Mouse (Mus musculus): ENCODE results near the gene Lxn. TPM values are rescaled to one million over a fixed set of nuclear protein-coding genes. Genes with fewer than 3 reads are reported as not detected.

The Lxn gene
- polyA plus RNA-seq, 1 experiment from 2014 or later: 197 TPM

DNA sequence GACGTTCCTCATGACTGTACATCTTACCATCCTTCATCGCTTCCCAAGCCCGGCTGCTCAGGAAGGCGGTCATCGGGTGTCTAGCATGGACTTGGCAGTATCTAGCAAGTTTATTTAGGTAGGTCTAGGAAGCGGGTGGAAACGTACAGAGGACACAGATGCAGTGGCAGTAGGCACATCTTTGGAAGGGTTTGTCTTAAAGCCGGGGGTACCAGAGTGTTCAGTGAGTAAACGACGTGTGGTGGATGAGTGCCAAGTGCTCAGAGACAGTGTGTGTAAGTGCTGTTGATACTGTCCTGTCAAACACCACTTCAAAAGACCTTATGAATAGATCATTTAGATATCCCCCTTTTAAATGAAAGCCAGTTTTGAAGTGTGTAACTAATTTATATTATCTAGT is 1.1 kb downstream of the Lxn start:
- peak overlapping the region; percentile 79 for H3K4me2 ChIP-seq
- peak overlapping the region; percentile 62 for H3K9ac ChIP-seq
- H3K4me1 ChIP-seq (ENCODE audit: insufficient read depth): no peaks in the 10 kb centered on the region
- H3K9me3 ChIP-seq (ENCODE audit: low read depth, low read length): no peaks in the 10 kb centered on the region
- 14% methylated on average over 10 of the region's 10 CpGs for WGBS
- peaks cover 28% of the 10 kb centered on the region for H3K36me3 ChIP-seq (ENCODE audit: insufficient read depth)
- peak overlapping the region; percentile 53 for H3K4me3 ChIP-seq (ENCODE audit: low read depth, low read length)
- no peaks in the 10 kb centered on the region for H3K27me3 ChIP-seq (ENCODE audit: insufficient read depth, low read length)
- H3K27ac ChIP-seq (ENCODE audit: low read depth): no peak overlapping the region
- ATAC-seq (ENCODE audit: insufficient read depth) (peak; percentile 66), DNase-seq (peak; percentile 82)
- TF ChIP-seq CTCF (IDR thresholded peaks at IDR 0.05; ENCODE audit: low read depth): no peak

DNA sequence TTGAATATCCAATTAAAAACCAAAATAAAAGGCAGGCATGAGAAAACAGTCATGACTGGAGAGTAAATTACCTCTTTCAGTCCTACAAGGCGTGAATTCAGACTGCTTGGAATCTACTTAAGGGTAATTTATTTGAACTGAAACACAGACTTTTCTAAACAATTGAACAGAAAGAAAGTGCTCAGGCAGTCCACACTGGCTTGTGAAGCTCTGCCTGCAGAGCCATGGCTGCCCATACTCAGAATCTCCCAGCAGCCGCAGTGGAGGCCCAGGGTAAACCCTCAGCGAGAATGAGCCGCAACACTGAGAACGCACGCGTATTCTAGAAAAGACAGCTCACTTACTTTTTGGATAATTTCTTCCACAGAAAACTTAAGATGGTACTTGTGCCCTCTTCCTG is 1.7 kb downstream of the Lxn start:
- Histone ChIP-seq H3K27ac (ENCODE audit: low read depth) (no peak overlapping the region), H3K27me3 (ENCODE audit: insufficient read depth, low read length) (no peaks in the 10 kb centered on the region), H3K36me3 (ENCODE audit: insufficient read depth) (peaks cover 32% of the 10 kb centered on the region), H3K4me2 (peak overlapping the region; percentile 79), H3K9ac (no peak overlapping the region), H3K9me3 (ENCODE audit: low read depth, low read length) (no peaks in the 10 kb centered on the region), H3K4me3 (ENCODE audit: low read depth, low read length) (peak overlapping the region; percentile 53; the same call in 1 of the 2 replicates), H3K4me1 (ENCODE audit: insufficient read depth) (no peaks in the 10 kb centered on the region)
- no peak for ATAC-seq (ENCODE audit: insufficient read depth)
- peak; percentile 17 for DNase-seq
- TF ChIP-seq CTCF (IDR thresholded peaks at IDR 0.05; ENCODE audit: low read depth): no peak
- WGBS: 62% methylated on average over 7 of the region's 7 CpGs

DNA sequence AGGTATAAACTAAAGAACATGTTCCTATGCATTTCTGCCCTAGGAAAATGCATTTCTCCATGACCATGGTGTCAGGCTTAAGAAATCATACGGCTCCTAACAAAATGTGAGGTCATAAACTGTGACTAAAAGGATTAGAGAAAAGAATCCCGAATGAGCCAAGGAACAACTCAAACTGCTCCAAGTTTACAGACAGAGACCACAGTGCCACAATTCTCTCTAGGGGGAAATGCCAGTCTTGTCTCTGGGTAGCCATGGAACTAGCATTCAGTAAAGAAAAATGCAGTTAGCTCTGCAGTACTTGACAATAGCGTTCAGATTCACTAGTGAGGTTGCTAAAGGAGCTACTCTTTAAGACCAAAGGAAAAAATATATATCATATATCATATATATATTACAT is 3.8 kb downstream of the Lxn start:
- H3K36me3 ChIP-seq (ENCODE audit: insufficient read depth): peaks cover 51% of the 10 kb centered on the region
- DNase-seq (no peak), ATAC-seq (ENCODE audit: insufficient read depth) (no peak)
- no peaks in the 10 kb centered on the region for H3K4me1 ChIP-seq (ENCODE audit: insufficient read depth)
- H3K9ac ChIP-seq: no peak overlapping the region
- H3K4me2 ChIP-seq: no peak overlapping the region
- TF ChIP-seq CTCF (IDR thresholded peaks at IDR 0.05; ENCODE audit: low read depth): no peak
- no peak overlapping the region for H3K27ac ChIP-seq (ENCODE audit: low read depth)
- H3K9me3 ChIP-seq (ENCODE audit: low read depth, low read length): no peaks in the 10 kb centered on the region
- no peak overlapping the region for H3K4me3 ChIP-seq (ENCODE audit: low read depth, low read length)
- WGBS: 92% methylated on average over 3 of the region's 3 CpGs
- H3K27me3 ChIP-seq (ENCODE audit: insufficient read depth, low read length): no peaks in the 10 kb centered on the region

DNA sequence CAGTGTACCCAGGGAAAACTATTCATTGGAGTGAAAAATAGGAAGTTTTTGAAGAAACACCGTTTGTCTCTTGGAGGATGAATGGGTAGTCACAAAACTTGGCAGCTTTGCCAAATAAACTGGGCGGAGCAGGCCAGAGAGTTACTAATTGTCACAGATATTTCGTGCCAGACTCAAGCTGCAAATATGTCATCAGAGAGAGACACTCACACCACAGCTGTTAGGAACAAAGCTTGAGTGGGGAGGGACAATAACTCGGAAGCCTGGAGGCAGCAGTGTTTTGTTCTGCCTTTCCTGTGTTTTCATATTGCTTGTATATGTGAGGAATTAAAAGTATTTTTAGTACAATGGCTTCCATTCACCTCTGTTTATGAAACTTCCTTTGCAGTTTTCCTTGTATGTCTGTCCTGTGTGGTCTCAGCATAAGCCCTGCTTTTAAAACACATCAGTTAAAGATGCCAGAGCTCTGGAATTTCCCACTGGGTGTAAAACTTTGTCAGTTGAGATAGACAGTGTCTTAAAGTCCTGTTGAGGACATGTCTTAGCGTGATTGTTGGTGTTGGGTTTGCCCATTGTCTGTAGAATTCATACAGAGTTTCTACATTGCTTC is 13.0 kb downstream of the Lxn start:
- peaks cover 82% of the 10 kb centered on the region for H3K36me3 ChIP-seq (ENCODE audit: insufficient read depth)
- 0 out of 2 replicates have a peak overlapping the region, but pooled peaks have one; percentile 52 for H3K27ac ChIP-seq (ENCODE audit: low read depth)
- no peak for TF ChIP-seq CTCF (IDR thresholded peaks at IDR 0.05; ENCODE audit: low read depth)
- WGBS: 69% methylated on average over 5 of the region's 5 CpGs
- no peak overlapping the region for H3K4me2 ChIP-seq
- H3K9me3 ChIP-seq (ENCODE audit: low read depth, low read length): no peaks in the 10 kb centered on the region
- no peaks in the 10 kb centered on the region for H3K4me1 ChIP-seq (ENCODE audit: insufficient read depth)
- peak; percentile 63 for ATAC-seq (ENCODE audit: insufficient read depth)
- H3K27me3 ChIP-seq (ENCODE audit: insufficient read depth, low read length): no peaks in the 10 kb centered on the region
- H3K9ac ChIP-seq: no peak overlapping the region
- peak; percentile 66 for DNase-seq
- H3K4me3 ChIP-seq (ENCODE audit: low read depth, low read length): no peak overlapping the region

DNA sequence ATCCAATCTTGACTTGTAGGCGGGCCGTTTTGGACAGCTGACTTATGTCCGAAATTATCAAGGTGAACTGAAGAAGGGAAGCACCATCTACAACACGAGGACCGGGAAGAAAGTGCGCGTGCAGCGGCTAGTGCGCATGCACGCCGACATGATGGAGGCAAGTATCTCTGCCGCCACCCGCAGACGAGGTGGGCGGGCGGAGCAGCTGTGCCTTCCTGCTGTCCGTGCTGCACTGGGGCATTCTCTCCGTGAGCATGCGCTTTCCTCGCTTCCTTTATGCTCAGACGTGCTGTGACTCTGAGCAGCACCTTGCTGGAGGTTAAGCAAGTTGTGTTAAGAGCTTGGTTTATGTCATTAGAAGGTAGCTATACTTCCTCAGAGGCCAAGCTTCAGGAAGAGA is 14.1 kb downstream of the Lxn start:
- Histone ChIP-seq H3K9ac (no peak overlapping the region), H3K36me3 (ENCODE audit: insufficient read depth) (peaks cover 82% of the 10 kb centered on the region), H3K9me3 (ENCODE audit: low read depth, low read length) (no peaks in the 10 kb centered on the region), H3K27me3 (ENCODE audit: insufficient read depth, low read length) (no peaks in the 10 kb centered on the region), H3K4me1 (ENCODE audit: insufficient read depth) (no peaks in the 10 kb centered on the region), H3K27ac (ENCODE audit: low read depth) (peak overlapping the region; percentile 50; the same call in 1 of the 2 replicates), H3K4me3 (ENCODE audit: low read depth, low read length) (no peak overlapping the region), H3K4me2 (no peak overlapping the region)
- TF ChIP-seq CTCF (IDR thresholded peaks at IDR 0.05; ENCODE audit: low read depth): no peak
- 87% methylated on average over 21 of the region's 21 CpGs for WGBS
- DNase-seq (peak; percentile 25), ATAC-seq (ENCODE audit: insufficient read depth) (no peak)

DNA sequence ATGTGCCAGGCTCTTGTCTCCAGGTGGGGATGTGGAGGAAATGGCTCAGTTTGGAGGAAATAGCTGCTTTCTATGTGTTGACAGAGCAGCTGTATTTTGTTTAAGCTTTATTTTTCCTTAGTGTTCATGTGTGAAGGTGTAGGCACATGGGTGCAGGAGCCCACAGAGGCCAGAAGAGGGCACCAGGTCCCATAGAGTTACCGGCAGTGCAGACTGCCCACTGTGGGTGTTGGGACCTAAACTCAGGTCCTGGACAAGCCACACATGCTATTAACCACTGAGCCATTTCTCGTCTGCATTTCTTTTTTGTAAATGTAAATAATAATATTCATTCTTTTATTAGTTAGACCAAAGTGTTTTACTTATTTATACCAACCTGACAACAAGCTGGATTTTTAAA is 16.6 kb downstream of the Lxn start:
- no peaks in the 10 kb centered on the region for H3K9me3 ChIP-seq (ENCODE audit: low read depth, low read length)
- DNase-seq (peak; percentile 6), ATAC-seq (ENCODE audit: insufficient read depth) (no peak)
- H3K9ac ChIP-seq: no peak overlapping the region
- no peaks in the 10 kb centered on the region for H3K4me1 ChIP-seq (ENCODE audit: insufficient read depth)
- H3K27me3 ChIP-seq (ENCODE audit: insufficient read depth, low read length): no peaks in the 10 kb centered on the region
- peak; percentile 27 for TF ChIP-seq CTCF (IDR thresholded peaks at IDR 0.05; ENCODE audit: low read depth)
- peaks cover 75% of the 10 kb centered on the region for H3K36me3 ChIP-seq (ENCODE audit: insufficient read depth)
- WGBS: 86% methylated on average over 2 of the region's 2 CpGs
- no peak overlapping the region for H3K4me3 ChIP-seq (ENCODE audit: low read depth, low read length)
- H3K4me2 ChIP-seq: no peak overlapping the region
- H3K27ac ChIP-seq (ENCODE audit: low read depth): no peak overlapping the region

DNA sequence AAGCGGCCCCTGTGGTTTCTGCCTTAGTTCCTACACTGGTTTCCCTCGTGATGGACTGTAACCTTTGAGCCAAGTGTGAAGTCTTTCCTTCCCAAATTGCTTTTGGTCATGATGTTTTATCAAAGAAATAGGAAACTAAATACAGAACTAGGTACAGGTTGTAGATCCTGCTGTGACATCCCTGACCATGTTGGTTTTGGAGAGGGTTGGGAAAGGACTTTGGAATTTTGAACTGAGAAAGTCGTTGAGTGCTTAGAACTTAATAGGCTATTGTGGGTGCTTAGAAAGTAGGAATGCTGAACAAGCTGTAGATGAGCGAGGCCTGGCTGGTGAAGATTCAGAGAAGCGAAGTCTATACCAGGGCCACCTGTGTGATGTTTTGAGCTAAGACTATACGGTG is 29.7 kb downstream of the Lxn start:
- no peak for TF ChIP-seq CTCF (IDR thresholded peaks at IDR 0.05; ENCODE audit: low read depth)
- ATAC-seq (ENCODE audit: insufficient read depth) (no peak), DNase-seq (no peak)
- 89% methylated on average over 6 of the region's 6 CpGs for WGBS
- no peaks in the 10 kb centered on the region for H3K27me3 ChIP-seq (ENCODE audit: insufficient read depth, low read length)
- H3K9ac ChIP-seq: no peak overlapping the region
- no peak overlapping the region for H3K4me2 ChIP-seq
- peaks cover 3% of the 10 kb centered on the region; the same call in 1 of the 2 replicates for H3K4me1 ChIP-seq (ENCODE audit: insufficient read depth)
- H3K27ac ChIP-seq (ENCODE audit: low read depth): no peak overlapping the region
- H3K4me3 ChIP-seq (ENCODE audit: low read depth, low read length): no peak overlapping the region
- peaks cover 61% of the 10 kb centered on the region for H3K36me3 ChIP-seq (ENCODE audit: insufficient read depth)
- H3K9me3 ChIP-seq (ENCODE audit: low read depth, low read length): no peaks in the 10 kb centered on the region
